Mouse (Mus musculus) gonadal fat pad, adult 2 months (tissue): ENCODE data around the gene Rhof. TPM values are rescaled to one million over a fixed set of nuclear protein-coding genes. Genes with fewer than 3 reads are reported as not detected.

ENCODE experiments used
- DNase-seq: peaks from one replicate; pipeline ENCODE4 v3.0.0-alpha.2; 2012; ENCODE audit warnings: low read depth
- polyA plus RNA-seq: library from polyadenylated mRNA; depleted of rRNA; stranded (reverse); fragments of >200 nt; gene quantifications from 2 replicates; pipeline ENCODE4 v1.2.3, GENCODE M21; 2012

Rhof gene
- polyA plus RNA-seq, 1 experiment: 2.7 TPM

DNA sequence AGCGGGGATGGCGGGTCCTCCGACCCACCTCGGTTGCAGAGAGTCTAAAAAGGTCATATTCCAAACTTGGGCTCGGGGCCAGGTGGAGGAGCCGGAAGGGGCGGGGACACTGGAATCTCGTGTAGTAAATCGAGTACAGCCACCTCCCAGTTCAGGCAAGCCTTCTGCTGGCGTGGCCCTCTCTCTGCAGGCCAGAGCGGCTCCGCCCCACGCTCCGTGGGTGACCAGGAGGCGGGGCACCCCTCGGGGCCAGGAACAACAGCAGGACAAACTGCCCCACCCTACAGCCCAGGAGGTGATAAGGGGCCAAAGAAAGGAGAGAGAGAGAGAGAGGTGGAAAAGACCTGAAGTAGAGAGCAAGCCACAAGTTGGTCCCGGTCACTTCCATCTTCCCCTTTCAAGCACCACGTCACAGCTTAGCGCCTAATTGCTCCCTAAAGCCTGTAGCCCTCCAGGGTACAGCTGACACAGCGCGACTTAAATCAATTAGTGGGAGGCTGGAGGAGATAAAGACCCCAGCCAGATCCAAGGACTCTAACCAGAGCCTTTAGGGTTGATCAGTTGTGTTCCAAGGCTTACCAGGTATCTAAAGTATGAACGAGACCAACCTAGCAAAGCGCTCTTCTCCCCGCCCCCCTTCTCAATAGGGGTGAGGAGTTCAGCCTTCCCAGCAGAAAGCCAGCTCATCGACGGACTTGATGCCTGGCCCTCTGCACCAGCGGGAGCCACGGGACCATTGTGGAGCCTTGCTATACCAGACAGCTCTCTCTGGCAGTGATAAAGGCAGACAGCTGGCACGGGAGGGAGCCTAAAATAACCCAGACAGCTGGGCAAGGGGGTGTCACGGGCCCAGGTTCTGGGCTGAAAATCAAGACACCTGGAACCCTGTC is 3.2 kb upstream of the Rhof start:
- DNase-seq: no peak

DNA sequence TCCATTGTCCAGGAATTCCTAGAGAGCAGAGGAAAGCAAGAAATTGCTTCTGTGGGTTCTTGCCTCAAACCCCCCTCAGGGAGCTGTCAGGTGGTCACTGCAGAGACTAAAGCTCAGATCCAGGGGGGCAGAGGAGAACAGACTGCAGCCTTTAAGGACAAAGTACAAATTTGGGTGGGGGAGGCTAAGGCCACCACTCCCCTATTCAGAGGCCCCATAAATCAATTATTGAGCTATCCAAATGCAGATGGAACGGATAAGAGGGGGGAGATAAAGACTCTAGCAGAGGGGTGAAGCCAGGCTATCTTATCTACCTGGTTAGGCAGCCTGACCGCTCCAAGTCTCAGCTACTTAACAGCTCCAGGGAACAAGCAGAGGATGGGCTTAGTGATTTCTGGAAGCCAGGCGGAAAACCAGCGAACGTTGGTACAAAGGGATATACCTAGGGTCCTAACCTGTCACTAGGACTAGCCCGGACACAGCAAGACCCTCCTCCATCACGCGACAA is 2.4 kb upstream of the Rhof start:
- DNase-seq: no peak

DNA sequence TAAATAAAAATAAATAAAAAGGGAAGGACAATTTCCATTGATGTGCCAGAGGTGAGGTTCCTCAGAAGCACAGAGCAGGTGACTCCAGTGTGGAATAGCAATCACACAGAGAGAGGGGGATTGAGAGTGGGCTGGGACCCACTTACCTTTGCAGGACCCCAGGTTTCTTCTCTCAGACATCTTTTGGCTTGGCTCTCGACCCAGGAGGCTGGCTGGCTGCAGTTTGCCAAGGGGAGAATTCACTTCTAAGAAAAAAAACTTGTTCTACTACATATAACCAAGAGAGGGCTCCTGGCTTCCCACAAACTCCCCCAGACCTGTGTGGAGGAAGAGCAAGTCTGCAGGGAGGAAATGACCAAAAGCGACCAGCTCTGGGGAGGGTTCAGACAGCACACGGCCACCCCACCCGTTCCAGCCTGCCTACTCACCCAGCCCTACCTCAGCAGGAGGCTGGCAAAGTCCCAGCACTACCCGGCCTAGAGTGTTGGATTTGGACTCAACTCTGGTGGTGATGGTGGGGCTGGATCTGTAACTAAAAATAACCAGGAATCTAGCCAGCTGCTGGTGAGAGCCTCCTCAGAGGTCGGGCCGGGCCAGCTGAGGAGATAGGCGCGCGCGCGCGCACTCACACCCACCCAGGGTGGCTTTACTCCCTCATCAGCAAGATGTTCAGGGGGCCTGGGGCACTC is 1.8 kb upstream of the Rhof start:
- no peak for DNase-seq

DNA sequence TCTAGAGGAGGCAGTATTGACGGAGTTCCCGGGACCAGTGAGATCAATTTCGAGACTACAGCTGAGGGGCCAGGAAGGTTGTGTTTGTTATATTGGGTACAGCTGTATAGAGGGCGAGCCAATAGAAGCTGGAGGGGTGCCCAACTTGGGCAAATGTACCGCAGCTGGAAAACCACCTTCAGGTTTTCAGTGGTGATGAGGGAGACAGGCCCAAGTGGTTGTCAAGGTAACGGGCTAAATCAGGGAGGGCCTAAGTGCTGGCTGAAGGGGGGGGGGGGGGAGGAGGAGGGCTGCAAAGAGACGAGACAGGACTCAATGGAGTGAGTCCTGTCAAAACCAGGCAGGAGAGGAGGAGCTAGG is 1.3 kb upstream of the Rhof start:
- DNase-seq: no peak

DNA sequence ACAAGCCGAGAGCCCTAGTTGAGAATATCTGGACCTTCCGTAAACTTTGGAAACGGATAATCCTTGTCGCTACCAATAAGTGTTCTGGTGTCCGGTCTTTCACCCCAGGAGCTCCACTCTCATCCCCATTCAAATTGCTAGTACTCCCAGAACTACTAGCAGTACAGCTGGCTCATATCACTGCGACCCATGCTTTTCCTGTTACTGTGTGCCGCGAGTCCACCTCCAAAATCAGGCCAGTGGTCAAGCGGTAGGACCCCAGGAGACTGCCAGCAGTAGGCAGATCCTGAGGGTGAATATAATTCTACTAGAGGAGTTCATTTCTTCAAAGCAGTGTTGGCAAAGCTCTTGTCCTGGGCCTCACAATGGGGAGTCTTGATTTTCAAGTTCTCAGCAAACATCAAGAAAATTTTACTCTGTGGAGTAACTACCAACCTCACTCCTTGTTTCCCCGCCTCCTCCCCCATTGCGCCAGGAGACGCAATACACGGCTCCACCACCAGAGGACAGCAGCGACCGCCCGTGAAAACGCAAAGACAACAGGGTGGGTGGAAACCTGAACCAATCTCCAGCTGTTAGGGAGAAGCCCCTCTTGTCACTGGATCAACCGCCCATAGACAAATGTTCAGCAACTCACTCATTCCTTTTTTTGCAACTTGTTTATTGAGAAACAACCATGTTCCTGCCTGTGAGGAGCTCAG is 741 bp upstream of the Rhof start:
- DNase-seq: no peak

DNA sequence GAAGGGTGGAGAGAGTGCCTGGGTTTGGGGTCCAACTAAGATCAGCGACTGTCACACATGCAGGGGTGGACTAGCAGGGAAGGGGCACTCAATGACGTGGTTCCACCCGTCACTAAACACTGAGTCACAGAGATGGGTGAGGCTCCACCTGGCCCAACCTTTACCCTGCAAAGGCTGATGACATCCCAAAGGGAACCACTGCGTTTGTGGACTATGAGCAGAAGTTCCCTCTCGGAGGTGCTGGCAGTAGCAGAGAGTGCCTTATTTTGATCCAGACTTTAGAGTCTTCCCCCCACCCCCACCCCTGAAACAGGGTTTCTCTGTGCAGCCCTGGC is 1.7 kb downstream of the Rhof start:
- DNase-seq: no peak

DNA sequence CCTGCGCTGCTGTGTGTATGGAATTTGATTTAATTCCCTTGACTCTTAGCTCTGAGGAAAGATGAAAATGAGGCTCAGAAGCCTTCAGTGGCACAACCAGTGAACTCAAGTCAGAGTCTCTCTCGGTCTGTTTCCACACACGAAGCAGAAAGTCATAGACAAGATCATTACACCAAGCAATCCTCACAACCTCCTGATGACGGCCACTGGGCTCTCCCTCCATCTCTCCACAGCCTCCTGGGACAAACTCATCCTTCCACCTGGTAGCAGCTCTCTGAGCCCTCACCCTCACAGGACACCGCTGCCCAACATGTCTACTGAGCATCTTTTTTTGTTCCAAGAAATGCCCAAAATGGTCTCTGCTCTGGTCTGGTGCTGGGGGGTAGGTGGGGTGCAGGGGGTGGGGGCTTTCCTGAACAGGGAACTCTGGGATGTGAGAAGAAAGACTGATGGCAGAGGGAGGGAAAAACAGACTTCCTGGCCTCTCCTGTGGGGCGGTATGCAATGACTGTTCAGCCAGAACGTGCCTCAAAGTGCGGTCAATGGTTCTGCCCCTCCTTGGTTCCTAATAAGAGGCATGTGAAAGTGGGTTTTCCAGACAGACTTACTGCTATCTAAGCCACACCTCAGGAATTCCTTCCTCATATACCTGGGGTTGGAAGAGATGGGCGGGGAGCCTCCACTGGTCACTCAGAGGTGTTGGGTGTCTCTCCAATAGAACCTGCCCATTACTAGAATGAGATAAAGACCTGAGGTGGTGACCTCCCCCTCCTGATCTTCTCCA is 2.3 kb downstream of the Rhof start:
- no peak for DNase-seq

DNA sequence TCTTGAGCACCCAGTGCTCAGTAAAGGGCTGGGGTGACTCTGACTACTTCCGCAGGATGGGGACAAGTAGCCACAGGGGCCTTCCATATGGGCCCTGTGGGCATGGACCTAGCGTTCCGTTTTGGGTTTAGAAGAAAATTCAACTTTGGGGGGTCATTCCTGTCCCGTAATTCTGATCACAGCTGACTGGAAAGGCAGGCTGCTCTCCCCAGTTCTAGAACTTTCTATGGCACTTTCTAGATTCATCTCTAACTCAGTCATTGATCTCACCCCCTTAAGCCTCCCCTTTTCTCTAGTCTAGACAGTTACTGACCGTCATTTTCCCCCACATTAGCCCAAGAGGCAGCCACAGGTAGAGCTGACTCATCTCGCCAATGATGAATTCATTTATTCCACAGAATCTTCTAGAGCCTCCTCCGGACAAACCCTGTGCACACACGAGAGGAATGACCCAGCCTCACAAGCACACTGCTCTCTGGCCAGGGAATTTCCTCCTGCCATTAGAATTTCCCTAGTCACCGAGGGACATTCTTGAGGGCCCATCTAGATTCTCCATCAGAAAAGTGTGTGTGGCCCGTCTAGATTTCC is 3.2 kb downstream of the Rhof start:
- DNase-seq: no peak

DNA sequence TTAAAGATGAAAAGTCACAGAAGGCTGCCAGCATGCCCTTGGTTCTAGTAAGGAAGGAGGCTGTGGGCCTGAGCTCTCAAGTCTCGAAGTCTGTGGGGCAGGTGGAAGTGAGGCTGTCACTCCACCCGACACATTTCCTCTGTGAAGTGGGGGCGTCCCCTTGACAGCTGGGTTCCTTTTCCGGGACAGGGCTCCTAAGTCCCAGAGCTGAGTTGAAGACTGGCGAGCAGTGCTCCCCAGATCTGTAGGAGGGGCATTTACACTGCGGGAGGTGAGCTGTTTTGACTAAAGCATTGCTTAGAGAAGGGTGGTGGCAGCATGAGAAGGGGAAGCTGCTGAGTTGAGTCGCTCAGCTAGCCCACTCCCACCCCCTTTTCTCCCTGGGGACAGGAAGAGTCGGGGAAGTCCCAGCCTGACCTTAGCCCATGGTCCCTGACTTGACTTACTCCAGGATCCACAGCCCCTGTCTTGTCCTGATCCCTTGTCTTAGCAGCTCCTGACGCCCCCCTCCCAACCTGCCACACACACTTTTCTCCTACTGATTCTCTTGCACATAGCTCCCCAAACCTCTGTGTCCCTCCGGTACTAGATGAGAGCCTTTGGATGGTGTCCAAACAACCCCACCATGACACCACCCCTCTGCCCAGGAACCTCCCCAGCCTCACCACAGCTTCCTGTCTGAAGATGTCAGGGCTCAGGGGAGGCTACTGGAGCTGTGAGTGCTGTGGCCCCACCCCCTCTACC is 3.9 kb downstream of the Rhof start:
- DNase-seq: no peak

DNA sequence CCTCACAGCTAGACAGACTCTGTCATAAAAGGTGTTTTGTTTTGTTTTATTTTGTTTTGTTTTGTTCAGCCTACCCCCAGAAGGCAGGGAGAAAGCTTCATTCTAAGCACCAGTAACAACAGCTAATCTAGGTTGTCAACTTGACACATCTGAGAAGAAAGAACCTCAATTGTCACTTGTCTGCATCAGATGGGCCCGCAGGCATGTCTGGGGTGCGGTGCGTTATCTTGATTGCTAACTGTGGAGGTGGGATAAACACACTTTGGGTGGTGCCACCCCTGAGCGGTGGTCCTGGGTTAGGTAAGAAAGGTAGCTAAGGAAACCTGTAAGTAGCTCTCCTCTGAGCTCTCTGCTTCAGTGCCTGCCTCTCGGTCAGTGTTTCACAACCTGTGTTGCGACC is 5.5 kb downstream of the Rhof start:
- DNase-seq: no peak

DNA sequence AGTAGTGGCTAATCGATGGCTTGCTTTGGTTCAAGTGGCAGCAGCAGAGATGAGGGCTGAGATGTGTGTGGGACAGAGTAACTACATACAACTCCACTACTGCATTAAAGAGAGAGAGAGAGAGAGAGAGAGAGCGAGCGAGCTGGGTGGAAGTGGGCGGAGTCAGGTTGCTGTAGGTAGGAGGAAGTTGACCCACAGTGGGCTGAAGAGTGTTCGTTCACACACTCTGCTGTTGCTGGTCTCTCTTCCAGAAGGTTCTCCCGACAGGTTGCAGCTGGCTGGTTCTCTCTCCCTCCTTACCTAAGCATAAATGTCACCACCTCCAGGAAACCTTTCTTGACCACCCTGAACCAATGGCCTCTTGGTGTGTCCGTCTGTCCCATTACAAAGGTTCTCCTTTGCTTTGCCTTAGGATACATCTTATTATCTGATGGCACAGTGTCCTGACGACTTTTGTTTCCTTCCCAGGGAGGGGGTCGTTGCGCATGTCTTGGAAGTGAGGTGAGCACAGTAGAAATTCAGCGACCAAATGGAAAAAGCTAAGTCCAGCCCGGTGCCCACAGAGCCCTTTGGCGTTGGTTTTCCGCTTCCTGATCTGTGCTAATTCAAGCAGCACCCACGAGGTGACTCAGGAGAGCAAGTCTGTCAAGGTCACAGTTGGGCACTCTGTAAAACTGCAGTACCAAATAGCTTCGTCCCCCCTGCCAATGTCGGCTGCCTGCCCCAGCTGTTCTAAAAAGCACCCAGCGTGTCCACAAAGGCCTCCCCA is 6.7 kb downstream of the Rhof start:
- DNase-seq: no peak

DNA sequence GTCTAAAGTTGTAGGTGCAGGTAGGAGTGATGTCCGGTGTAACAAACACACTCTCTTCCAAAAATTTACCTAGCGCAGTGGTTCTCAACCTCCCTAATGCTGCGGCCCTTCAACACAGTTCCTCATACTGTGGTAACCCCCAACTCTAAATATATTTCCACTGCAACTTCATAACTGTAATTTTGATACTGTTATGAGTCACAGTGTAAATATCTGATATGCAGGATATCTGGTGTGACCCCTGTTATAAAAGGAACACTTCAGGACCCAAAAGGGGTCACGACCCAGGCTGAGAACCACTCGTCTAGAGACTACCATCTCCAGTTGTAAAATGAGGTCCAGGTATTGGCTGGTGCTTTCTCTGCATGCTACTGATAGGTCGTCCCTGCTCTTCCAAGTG is 7.4 kb downstream of the Rhof start:
- DNase-seq: no peak

DNA sequence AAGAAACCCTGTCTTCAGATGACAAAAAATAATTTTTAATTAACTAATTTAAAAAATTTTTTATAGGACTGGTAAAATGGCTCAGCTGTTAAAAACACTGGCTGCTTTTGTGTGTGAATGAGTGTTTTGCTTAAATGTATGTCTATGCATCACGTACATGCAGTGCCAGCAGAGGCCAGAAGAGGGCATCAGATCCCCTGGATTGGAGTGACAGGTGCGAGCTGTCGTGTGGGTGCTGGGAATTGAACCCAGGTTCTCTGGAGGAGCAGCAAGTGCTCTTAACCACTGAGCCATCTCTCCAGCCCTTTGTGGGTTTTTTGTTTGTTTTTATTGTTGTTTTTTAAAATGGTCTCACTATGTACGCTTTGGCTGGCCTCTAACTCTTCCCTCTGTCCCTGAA is 10.3 kb downstream of the Rhof start:
- DNase-seq: no peak

DNA sequence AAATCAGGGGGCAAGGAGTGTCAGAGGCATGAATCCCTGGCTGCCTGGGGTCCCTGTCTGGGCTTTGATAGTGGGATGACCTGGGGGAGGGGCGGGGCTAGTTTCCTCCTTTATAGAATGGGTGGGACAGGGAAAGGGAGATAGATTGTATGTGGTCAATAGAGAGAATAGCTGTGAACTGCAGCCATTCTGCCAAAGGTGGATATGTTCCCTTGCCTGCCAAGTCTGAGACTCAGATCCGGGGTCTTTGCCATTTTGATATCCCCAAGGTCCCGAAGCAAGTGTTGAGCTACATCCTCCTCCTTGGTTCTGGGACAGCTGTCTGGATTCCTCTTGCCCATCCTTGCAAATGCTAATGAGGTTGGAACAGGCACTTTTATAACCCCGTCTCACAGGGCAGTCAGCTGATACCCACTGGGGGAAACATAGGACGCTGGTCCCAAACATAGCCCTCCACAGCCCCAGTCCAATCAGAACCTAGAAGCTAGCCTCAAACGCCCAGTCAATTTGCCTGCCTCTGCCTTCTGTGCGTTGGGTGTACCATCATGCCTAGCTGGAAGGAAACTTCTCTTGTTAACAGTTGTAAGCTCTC is 11.8 kb downstream of the Rhof start:
- DNase-seq: no peak

DNA sequence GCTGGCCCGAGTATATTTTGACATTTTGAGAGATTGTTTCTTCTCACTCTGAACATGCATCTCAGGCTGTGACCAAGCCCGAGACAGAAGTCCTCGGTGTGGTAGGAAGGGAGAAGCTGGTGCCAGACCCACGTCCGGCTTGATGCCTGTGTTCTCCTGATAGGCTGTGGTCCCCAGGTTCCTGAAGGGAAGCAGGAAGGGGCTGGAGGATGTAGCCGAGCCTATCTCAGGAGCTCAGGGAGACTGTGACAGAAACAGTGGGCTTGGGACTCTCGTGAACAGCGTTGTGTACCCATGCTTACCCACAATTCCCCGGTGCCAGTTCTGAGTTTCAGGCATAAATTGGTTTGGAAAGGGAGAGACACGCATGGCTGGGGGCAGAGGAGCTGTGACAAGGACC is 13.7 kb downstream of the Rhof start:
- DNase-seq: no peak

DNA sequence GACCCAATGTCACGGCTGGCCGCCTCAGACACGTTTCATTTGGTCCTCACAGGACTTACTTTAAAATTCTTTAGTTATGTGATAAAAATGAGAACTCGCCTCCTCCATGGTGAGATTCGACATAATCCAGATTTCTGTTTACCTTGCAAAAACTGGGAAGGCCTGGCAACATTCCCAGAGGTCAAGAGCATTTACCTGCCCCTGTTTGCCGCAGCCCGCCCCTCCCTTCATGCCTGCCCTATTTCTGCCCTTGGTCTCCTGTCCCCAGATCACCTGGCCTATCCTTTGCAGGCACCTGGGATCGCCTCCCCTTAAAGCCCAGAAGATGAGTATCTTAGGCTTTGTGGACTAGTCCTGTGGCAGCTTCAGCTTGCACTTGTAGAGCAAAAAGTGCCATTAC is 14.7 kb downstream of the Rhof start:
- DNase-seq: no peak

DNA sequence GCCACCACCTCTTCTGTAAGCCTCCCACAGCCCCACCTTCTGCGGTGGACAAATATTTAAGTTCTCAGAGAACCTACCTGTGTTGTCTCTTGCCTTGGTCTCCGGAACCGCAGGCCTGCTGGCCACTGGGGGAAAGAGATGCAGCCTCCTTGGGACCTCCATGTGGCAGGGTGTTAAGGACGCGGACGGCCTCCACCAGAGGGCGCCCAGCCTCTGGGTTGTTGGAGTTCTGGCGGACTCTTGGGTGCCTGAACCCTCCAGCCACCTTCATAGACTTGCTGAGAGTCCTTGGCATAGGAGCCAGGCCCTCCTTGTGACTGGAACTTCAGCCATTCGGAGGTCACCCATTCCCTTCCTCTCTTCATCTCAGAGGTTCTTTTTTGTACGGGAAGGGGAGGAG is 15.2 kb downstream of the Rhof start:
- DNase-seq: no peak

DNA sequence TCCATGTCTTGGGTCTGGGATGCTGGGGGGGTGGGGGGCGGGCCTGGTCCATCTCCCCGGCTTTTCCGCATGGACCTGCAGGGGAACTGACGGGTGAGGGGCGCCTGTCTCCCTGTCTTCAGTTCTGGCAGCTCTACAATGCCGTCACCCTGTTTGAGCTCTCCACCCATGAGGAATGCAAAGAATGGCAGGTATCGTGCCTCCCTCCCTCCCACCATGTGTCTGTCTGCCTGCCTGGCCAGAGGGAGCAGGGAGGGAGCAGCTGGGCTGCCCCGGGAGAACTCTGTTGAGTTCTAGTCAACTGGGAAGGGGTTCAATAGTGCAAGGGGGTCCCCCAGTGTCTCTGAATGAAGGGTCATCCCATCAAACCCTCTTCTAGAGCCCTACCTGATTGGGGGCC is 16.4 kb downstream of the Rhof start:
- DNase-seq: no peak

DNA sequence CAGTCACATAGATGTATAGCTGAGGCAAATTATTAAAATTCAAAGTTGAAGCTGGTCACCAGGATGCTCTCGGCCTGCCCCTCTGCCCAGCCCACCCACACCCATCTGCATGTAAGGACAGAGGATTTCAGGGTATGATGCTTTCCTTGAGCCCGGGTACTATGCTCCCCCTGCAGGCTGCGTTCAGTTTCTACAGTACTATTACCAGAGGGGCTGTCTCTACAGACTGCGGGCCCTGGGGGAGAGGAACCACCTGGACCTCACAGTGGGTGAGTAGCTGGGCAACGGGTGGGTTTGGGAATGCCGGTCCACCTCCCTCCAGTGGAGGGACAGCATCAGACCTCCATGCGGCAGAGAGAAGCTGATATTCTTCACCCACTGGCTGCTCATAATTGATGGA is 17.6 kb downstream of the Rhof start:
- DNase-seq: no peak

DNA sequence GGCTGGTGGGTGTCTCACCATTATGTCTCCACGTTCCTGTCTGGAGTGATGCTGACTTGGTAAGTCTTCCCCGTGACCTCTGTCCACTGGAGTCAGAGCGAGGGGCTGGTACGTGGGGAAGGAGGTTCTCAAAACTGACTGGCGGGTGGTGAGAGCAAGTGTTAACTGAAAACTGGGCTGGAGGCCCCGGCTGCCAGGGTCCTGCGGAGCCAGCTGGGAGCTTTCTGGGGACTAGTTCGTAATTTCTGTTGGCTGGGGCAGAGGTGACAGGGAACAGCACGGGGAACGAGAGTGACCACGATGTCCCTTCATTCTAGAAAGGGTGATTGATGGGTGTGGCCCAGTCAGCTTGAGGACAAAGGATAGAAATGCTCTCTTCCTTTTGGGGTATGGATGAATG is 18.4 kb downstream of the Rhof start:
- no peak for DNase-seq
